Mouse (Mus musculus) cortical plate, adult 2 months (tissue): Measurements from ENCODE around the gene Ntmt1.

Experiments
- CTCF ChIP-seq: fragments of 200-500 bp; IDR thresholded peaks from 2 replicates; pipeline ENCODE4 v1.5.1; 2011; ENCODE audit warnings: mild to moderate bottlenecking, control low read depth, low read length; ENCODE audit not compliant: insufficient read depth; ENCODE audit errors: extremely low read depth
- POLR2A ChIP-seq: fragments of 200-500 bp; IDR thresholded peaks from 2 replicates; pipeline ENCODE4 v1.6.1; 2011; ENCODE audit warnings: mild to moderate bottlenecking, low read length, control low read depth; ENCODE audit not compliant: insufficient read depth; ENCODE audit errors: extremely low read depth

- TF ChIP-seq POLR2A = no peak
- no peak for TF ChIP-seq CTCF
These were observed 20.2 kb upstream of the Ntmt1 start for GRCm38 (mm10) chr2:30787466-30787865.
